Mouse (Mus musculus): Measurements from ENCODE around the gene Psme2. TPM values are rescaled to one million over a fixed set of nuclear protein-coding genes. Genes with fewer than 3 reads are reported as not detected.

The Psme2 gene
- polyA plus RNA-seq, 1 experiment from 2014 or later, result 199 TPM

- H3K4me3 ChIP-seq, result peak overlapping the region; percentile 55
- 59% methylated on average over 6 of the region's 6 CpGs for WGBS
- no peaks in the 10 kb centered on the region for H3K27me3 ChIP-seq
- peaks cover 13% of the 10 kb centered on the region for H3K36me3 ChIP-seq
- no peak for ATAC-seq (ENCODE audit: low read depth)
- peak overlapping the region; percentile 98 for H3K27ac ChIP-seq (replicated peaks)
- H3K4me2 ChIP-seq, result peak overlapping the region; percentile 90
- no peaks in the 10 kb centered on the region for H3K9me3 ChIP-seq
- H3K9ac ChIP-seq, result peak overlapping the region; percentile 86; the same call in 1 of the 2 replicates
- peaks cover 28% of the 10 kb centered on the region for H3K4me1 ChIP-seq (replicated peaks)
Observed at GRCm38 (mm10) chr14:55558740-55559448, 32.0 kb downstream of the Psme2 start.

- ATAC-seq (ENCODE audit: low read depth), result no peak
- Histone ChIP-seq H3K27me3 (no peaks in the 10 kb centered on the region), H3K36me3 (0 out of 2 replicates have a peak, but pooled peaks cover 1% of the 10 kb centered on the region), H3K9ac (no peak overlapping the region), H3K4me2 (no peak overlapping the region), H3K4me3 (no peak overlapping the region), H3K9me3 (no peaks in the 10 kb centered on the region), H3K27ac (replicated peaks) (no peak overlapping the region), H3K4me1 (replicated peaks) (peaks cover 25% of the 10 kb centered on the region)
- WGBS, result 92% methylated on average over 3 of the region's 3 CpGs
Observed at GRCm38 (mm10) chr14:55557587-55557986, 33.3 kb downstream of the Psme2 start.

DNA sequence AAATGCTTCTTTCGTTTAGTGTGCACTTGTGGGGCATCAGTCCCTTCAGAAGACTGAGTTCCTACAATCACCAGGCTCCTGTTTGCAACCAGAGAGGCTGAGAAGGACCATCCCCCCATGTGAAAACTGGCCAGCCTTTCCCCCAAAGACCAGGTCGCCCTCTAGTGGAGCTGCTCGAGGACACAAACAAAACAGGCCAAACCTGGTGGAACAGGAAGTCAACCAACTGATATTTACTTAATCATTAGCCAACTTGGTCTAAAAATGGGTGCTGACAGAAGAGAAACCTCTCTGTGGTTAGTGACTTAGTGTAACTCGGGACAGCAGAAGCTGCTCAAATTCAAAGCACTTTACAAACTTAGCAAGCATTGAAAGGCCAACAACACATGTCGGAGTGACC is 33.9 kb downstream of the Psme2 start:
- ATAC-seq (ENCODE audit: low read depth), result no peak

DNA sequence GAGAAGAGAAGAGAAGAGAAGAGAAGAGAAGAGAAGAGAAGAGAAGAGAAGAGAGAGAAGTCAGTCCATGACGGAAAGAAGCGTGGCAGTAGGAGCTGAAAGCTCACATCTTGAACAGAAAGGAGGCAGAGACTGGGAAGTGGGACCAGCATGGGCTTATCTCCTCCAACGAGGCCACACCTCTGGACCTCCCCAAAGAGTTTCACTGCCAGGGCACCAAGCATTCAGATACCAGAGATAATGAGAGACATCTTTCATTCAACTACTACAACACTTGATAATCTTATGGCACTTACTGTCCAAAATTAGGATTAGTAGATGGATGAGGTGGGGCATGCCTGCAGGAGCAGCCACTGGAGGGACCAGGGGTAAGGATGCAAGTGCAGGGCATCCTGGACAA is 35.1 kb downstream of the Psme2 start:
- no peak for ATAC-seq (ENCODE audit: low read depth)
- no peaks in the 10 kb centered on the region for H3K9me3 ChIP-seq
- H3K36me3 ChIP-seq, result no peaks in the 10 kb centered on the region
- H3K4me3 ChIP-seq, result no peak overlapping the region
- no peak overlapping the region for H3K9ac ChIP-seq
- WGBS, result 79% methylated on average over 3 of the region's 3 CpGs
- no peaks in the 10 kb centered on the region for H3K27me3 ChIP-seq
- peaks cover 8% of the 10 kb centered on the region for H3K4me1 ChIP-seq (replicated peaks)
- no peak overlapping the region for H3K4me2 ChIP-seq
- no peak overlapping the region for H3K27ac ChIP-seq (replicated peaks)

More for the DNA sequence above, 33.9 kb downstream of the Psme2 start:
- H3K9ac ChIP-seq, result no peak overlapping the region
- H3K4me2 ChIP-seq, result no peak overlapping the region
- H3K27me3 ChIP-seq, result no peaks in the 10 kb centered on the region
- no peaks in the 10 kb centered on the region for H3K9me3 ChIP-seq
- H3K4me3 ChIP-seq, result no peak overlapping the region
- H3K36me3 ChIP-seq, result no peaks in the 10 kb centered on the region
- peaks cover 19% of the 10 kb centered on the region for H3K4me1 ChIP-seq (replicated peaks)
- H3K27ac ChIP-seq (replicated peaks), result no peak overlapping the region
- 28% methylated on average over 5 of the region's 5 CpGs for WGBS

GRCm38 (mm10) chr14:55554635-55555034 is 36.3 kb downstream of the Psme2 start:
- Histone ChIP-seq H3K9ac (no peak overlapping the region), H3K4me1 (replicated peaks) (peaks cover 8% of the 10 kb centered on the region), H3K27me3 (no peaks in the 10 kb centered on the region), H3K4me3 (no peak overlapping the region), H3K9me3 (no peaks in the 10 kb centered on the region), H3K27ac (replicated peaks) (no peak overlapping the region), H3K36me3 (0 out of 2 replicates have a peak, but pooled peaks cover 2% of the 10 kb centered on the region), H3K4me2 (no peak overlapping the region)
- ATAC-seq (ENCODE audit: low read depth), result no peak

- 90% methylated on average over 8 of the region's 8 CpGs for WGBS
Observed at GRCm38 (mm10) chr14:55551794-55552193, 39.1 kb downstream of the Psme2 start.

DNA sequence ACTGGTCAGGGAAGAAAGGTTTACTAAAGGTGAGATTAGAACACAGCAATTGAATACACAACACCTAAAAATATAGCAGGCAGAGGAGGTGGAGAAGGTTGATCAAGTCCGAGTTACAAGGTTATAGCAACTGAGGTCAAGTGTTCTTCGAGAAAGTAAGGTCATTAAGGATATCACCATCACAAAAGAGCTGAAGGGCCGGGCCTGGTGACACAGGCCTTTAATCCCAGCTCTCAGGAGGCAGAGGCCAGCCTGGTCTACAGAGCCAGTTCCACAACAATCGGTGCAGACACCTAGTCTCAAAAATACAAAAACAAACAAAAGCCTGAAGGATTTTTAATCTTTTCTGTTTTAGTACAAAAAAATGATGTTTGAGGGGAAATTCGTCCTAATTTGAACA is 39.6 kb downstream of the Psme2 start:
- Histone ChIP-seq H3K27ac (replicated peaks) (no peak overlapping the region), H3K27me3 (no peaks in the 10 kb centered on the region), H3K9me3 (no peaks in the 10 kb centered on the region), H3K9ac (no peak overlapping the region), H3K4me2 (no peak overlapping the region), H3K36me3 (peaks cover 26% of the 10 kb centered on the region), H3K4me3 (no peak overlapping the region), H3K4me1 (replicated peaks) (no peaks in the 10 kb centered on the region)
- ATAC-seq (ENCODE audit: low read depth), result no peak
- WGBS, result 55% methylated on average over 5 of the region's 5 CpGs

More at GRCm38 (mm10) chr14:55551794-55552193, 39.1 kb downstream of the Psme2 start:
- Histone ChIP-seq H3K27me3 (no peaks in the 10 kb centered on the region), H3K27ac (replicated peaks) (no peak overlapping the region), H3K4me1 (replicated peaks) (no peaks in the 10 kb centered on the region), H3K36me3 (peaks cover 26% of the 10 kb centered on the region), H3K9me3 (no peaks in the 10 kb centered on the region), H3K9ac (no peak overlapping the region), H3K4me2 (no peak overlapping the region), H3K4me3 (no peak overlapping the region)
- ATAC-seq (ENCODE audit: low read depth), result no peak

- Histone ChIP-seq H3K9me3 (no peaks in the 10 kb centered on the region), H3K27ac (replicated peaks) (no peak overlapping the region), H3K4me3 (no peak overlapping the region), H3K27me3 (no peaks in the 10 kb centered on the region), H3K36me3 (peaks cover 35% of the 10 kb centered on the region), H3K9ac (no peak overlapping the region), H3K4me1 (replicated peaks) (no peaks in the 10 kb centered on the region), H3K4me2 (no peak overlapping the region)
- WGBS, result 83% methylated on average over 6 of the region's 6 CpGs
- no peak for ATAC-seq (ENCODE audit: low read depth)
Observed at GRCm38 (mm10) chr14:55550191-55550590, 40.7 kb downstream of the Psme2 start.

DNA sequence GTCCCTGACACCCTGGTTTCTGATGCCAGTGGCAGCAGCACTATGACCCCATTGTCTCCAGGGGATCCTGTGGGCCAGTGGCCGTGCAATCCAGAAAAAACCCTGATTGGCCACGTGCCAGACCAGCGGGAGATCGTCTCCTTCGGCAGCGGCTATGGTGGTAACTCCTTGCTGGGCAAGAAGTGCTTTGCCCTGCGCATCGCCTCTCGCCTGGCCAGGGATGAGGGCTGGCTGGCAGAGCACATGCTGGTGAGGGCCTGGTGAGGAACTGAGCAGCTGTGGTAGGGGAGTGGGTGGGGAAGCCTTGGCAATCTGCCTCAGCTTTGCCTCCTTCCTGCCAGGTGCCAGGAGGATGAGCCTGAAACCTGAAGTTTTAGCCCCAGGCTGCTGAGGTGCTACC is 46.6 kb downstream of the Psme2 start:
- H3K9me3 ChIP-seq, result no peaks in the 10 kb centered on the region
- H3K9ac ChIP-seq, result no peak overlapping the region
- H3K4me1 ChIP-seq (replicated peaks), result peaks cover 39% of the 10 kb centered on the region
- WGBS, result 65% methylated on average over 9 of the region's 9 CpGs
- ATAC-seq (ENCODE audit: low read depth), result no peak
- H3K4me2 ChIP-seq, result no peak overlapping the region
- H3K36me3 ChIP-seq, result peaks cover 50% of the 10 kb centered on the region
- H3K27ac ChIP-seq (replicated peaks), result no peak overlapping the region
- H3K4me3 ChIP-seq, result no peak overlapping the region
- no peaks in the 10 kb centered on the region for H3K27me3 ChIP-seq

- H3K4me1 ChIP-seq (replicated peaks), result peaks cover 41% of the 10 kb centered on the region
- no peak overlapping the region for H3K9ac ChIP-seq
- H3K36me3 ChIP-seq, result peaks cover 30% of the 10 kb centered on the region
- no peak for ATAC-seq (ENCODE audit: low read depth)
- H3K4me3 ChIP-seq, result no peak overlapping the region
- no peak overlapping the region for H3K27ac ChIP-seq (replicated peaks)
- no peak overlapping the region for H3K4me2 ChIP-seq
- H3K27me3 ChIP-seq, result no peaks in the 10 kb centered on the region
- 95% methylated on average over 12 of the region's 12 CpGs for WGBS
- no peaks in the 10 kb centered on the region for H3K9me3 ChIP-seq
Observed at GRCm38 (mm10) chr14:55542268-55542667, 48.6 kb downstream of the Psme2 start.

DNA sequence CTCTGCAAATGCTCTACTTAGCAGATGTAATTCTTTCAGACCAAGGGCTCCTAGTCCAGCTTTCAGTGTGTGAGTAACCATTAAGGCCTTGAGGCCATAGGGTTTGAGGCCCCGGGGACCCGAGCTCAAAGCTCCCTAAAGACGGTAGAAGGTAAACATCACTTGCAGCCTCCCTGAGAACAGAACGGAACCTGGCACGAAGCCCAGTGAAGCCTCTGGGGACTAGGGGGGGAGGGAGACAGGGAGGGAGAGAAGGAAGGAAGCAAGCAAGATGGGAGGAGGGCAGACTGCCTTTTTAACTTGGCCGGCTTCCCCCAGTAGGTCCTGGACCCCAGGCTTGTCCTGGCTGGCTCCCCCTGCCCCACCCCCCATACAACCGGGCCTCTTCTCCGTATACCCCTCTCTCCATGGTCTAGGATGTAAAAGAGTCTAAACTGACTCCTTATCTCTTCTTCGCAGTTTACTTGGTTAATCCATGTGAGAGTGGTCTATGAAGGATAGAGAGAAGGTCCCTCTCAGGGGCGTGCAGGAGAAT is 50.1 kb downstream of the Psme2 start:
- Histone ChIP-seq H3K27ac (replicated peaks) (peak overlapping the region; percentile 94), H3K36me3 (peaks cover 25% of the 10 kb centered on the region), H3K9ac (peak overlapping the region; percentile 86), H3K9me3 (no peaks in the 10 kb centered on the region), H3K4me3 (peak overlapping the region; percentile 55), H3K27me3 (no peaks in the 10 kb centered on the region), H3K4me2 (peak overlapping the region; percentile 84), H3K4me1 (replicated peaks) (peaks cover 41% of the 10 kb centered on the region)
- 9% methylated on average over 10 of the region's 10 CpGs for WGBS
- ATAC-seq (ENCODE audit: low read depth), result peak; percentile 65

DNA sequence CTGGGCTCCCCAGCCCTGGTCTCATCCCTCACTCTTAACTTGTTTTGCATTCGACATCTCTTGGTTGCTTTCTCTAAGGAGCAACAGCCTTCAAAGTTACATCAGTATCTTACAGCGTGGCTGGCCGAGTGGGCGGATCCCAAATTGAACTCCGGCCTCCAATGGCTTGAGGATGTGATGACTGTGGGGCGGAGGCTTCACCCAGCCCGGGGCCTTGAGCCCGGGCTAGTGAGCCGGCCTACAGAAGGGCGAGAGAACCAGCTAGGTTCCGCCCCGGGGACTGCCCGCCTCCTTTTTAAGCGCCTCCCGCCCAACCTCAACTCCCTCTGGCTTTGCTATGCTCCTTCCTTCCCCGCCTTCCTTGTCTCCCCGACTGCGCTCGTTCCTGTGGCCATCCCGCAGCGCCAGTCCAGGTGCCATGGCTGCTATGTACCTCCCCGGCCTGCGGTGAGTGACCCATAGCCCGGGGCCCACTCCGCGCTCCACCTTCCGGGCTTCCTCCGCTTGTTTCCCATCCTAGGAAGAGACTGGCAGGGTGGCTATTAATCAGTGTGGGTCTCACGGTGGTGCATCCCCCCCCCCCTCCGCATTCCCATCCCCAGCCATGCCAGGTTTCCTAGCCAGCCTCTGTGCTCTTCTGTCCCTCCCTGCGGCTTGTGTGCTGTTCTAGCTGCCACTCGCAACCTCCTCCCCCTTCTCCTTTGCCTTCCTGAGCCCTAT is 50.7 kb downstream of the Psme2 start, which contains the start of gene Pck2:
Gene Pck2, plus strand, starts transcription at position 200 of the 720 bp plus-strand sequence.
- WGBS, result under 1% methylated on average over 32 of the region's 32 CpGs
- H3K4me3 ChIP-seq, result peak within 1 kb of the TSS; percentile 55
- peaks cover 18% of the 10 kb centered on the region for H3K36me3 ChIP-seq
- no peaks in the 10 kb centered on the region for H3K9me3 ChIP-seq
- peak within 1 kb of the TSS; percentile 86 for H3K9ac ChIP-seq
- peaks cover 41% of the 10 kb centered on the region for H3K4me1 ChIP-seq (replicated peaks)
- H3K4me2 ChIP-seq, result peak within 1 kb of the TSS; percentile 84
- ATAC-seq (ENCODE audit: low read depth), result peak; percentile 91
- H3K27ac ChIP-seq (replicated peaks), result peak within 1 kb of the TSS; percentile 94
- H3K27me3 ChIP-seq, result no peaks in the 10 kb centered on the region
